Mouse (Mus musculus) mature B cell (primary cell): ENCODE data around the gene Dot1l.

Source experiments
- in situ Hi-C: fragments of 300-500 bp; cut with MboI; formaldehyde crosslinking; loops from 2 replicates; pipeline ENCODE4 v1.14.3; 2019

The Dot1l gene

DNA sequence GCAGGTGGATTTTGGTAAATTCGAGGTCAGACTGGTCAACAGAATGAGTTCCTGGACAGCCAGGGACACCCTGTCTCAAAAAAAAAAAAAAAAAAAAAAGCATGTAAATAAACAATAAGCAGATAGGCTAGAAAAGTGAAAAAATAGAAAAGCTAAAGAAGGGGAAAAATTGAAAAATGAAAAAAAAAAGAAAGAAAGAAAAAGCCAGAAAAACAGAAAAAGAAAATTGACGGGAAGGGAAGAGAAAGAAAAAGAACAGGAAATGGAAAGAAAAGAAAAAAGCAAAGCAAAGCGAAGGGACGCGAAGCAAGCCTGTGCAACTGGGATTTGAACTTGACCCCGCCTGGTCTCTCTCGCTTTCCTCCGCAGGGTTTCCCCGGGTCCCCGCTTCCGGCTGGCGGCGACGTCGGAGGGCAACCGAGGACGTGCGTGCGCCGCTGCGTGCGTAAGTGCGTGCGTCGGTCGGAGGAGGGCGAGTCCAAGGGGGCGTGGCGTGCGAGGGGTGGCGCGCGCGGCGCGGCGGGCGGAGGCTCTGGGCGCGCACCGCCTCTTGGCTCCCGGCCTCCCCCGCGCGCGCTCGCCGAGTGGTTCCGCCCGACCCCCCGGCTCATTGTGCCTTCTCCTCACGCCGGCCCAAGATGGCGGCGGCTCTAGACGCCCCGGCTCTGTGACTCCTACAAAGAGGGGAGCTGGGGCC, at the start of gene Dot1l:
Dot1l (plus strand) TSS at position 613 of the 697 bp plus-strand sequence.
- in situ Hi-C loops = no loop called here

DNA sequence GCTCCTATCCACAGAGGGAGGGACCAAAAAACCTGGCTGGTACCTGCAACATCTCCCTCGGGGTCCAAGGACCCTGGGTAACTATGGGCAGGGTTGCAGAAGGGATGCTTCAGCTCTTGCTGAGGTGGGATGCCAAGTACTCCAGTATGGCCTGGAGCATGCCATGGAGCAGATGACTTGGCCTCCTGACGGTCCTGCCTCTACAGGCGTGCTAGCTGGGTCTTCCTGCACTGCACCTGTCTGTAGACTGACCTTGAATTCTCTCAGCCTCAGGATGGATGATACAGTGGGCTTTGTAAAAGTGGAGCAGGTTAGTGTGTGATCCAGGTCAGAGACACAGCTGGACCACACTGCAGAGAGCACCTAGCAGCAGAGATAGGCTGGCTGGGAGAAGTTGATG, 49.5 kb upstream of the Dot1l start:
- in situ Hi-C loops = no loop called here

- in situ Hi-C loops = no loop called here
Measured at GRCm38 (mm10) chr10:80710834-80711233, 44.2 kb upstream of the Dot1l start.

- in situ Hi-C loops = no loop called here
Measured at GRCm38 (mm10) chr10:80717281-80717680, 37.7 kb upstream of the Dot1l start.

- in situ Hi-C loops = no loop called here
Measured at GRCm38 (mm10) chr10:80727369-80728127, 27.5 kb upstream of the Dot1l start.

DNA sequence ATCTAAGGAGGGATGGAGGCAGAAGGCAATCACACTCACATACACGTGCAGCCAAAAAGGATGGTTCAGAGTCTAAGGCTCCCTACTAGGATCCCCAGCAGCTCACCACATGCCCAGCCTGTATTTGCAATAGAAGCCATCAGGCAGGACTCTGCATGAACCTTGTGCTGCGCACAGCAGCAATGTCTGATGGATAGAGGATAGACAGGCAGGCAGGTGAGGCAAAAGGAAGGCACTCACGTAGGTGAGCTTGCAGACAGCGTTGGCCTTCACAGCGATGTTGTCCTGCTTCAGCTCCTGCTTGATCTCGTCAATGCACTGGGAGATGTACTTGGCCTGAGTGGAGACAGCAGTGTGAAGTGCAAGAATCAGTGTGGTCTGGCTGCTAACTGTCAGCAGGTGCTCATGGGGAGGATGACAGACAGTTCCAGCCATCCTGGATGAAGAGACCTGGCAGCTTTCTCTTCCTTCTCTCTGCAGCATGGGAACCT, 22.4 kb upstream of the Dot1l start:
- in situ Hi-C loops = no loop called here

DNA sequence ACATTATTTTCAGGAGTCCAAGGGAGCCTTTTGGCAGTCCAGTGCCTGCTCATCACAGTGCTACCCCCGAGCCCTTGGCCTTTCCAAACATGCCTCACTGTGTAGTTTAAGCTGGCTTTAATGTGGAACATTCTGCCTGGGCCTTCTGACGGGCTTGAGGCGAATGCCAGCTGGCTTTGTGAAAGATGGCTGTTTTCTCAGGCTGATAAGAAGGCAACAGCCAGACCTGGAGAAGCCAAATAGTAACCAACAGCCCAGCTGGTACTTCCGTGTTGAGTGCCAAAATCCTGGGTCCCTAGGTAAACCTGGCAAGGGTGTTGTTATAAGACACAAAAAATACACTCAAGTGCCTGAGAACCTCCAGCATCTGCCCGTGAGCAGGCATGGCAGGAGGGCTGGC, 18.3 kb upstream of the Dot1l start:
- in situ Hi-C loops = no loop called here

GRCm38 (mm10) chr10:80738657-80739056, 16.3 kb upstream of the Dot1l start:
- in situ Hi-C loops = no loop called here

GRCm38 (mm10) chr10:80741146-80741545, 13.9 kb upstream of the Dot1l start:
- in situ Hi-C loops = loop anchor here (10.0 kb wide), 1 partner anchor 254 kb away; no protein-coding TSS in a partner anchor

DNA sequence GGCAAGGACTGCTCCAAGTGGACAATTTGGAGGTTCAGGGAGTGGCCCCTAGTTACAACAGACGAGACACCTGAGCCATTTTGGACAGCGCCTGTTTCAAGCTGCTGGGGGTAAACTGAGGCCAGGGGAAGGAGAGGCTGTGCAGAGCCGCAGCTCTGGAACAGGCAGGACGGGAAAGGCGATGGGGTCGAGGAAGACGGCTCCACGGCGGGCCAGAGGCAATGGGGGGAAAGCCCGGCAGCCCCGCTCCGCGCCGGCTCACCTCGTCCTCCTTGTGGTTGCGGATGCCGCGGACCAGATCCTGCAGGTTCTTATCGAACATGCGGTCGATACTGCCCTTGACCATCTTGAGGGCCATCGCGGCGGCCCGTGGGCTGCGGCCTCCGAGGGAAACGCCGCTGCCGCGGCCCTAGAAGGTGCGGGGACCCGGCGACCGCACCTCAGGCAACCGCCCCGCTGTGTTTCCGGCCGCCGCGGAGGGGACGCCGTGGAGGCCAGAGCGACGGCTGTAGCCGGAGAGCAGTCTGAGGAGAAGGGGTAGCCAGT, 13.3 kb upstream of the Dot1l start:
- in situ Hi-C loops = loop anchor here (10.0 kb wide), 1 partner anchor 253 kb away; no protein-coding TSS in a partner anchor

GRCm38 (mm10) chr10:80742180-80742978, 12.6 kb upstream of the Dot1l start, which contains the start of gene Ap3d1:
TSS of gene Ap3d1 (minus strand) at chr10:80742264.
- in situ Hi-C loops = loop anchor here (10.0 kb wide), 1 partner anchor 252 kb away; no protein-coding TSS in a partner anchor

DNA sequence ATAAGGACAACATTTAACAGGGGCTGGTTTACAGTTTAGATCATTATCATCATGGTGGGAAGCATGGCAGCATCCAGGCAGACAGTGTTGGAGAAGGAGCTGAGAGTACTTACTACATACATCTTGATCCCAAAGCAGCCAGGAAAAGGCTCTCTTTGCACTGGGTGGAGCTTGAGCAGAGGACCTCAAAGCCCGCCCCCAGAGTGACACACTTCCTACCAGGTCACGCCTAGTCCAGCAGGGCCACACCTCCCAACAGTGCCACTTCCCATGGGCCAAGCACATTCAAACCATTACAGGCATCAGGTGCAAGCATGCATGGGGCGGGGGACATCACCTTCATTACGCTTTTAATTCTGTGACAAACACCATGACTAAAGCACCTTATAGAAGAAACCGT, 10.7 kb upstream of the Dot1l start:
- in situ Hi-C loops = loop anchor here (10.0 kb wide), 1 partner anchor 251 kb away; no protein-coding TSS in a partner anchor

GRCm38 (mm10) chr10:80747410-80747809, 7.6 kb upstream of the Dot1l start:
- in situ Hi-C loops = loop anchor here (10.0 kb wide), 1 partner anchor 247 kb away; no protein-coding TSS in a partner anchor

DNA sequence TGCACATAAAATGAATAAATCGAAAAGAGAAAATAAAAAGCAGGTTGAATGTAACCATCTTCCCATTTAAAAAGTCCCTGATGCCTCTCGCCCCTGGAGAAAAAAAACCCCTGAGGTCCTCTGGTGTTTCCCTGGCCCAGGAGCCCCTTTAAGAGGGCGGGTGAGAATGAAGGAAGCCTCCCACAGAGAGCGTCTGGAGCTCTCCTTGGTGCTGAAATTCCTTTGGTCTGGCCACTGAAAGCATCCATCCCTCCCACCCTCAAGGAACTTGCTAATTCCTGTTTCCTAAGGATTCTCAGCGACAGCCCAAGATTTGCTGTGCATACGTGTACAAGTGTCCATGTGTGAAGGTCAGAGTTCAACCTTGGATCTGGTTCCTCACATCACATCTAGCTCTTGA, 6.4 kb upstream of the Dot1l start:
- in situ Hi-C loops = loop anchor here (10.0 kb wide), 1 partner anchor 246 kb away; no protein-coding TSS in a partner anchor

DNA sequence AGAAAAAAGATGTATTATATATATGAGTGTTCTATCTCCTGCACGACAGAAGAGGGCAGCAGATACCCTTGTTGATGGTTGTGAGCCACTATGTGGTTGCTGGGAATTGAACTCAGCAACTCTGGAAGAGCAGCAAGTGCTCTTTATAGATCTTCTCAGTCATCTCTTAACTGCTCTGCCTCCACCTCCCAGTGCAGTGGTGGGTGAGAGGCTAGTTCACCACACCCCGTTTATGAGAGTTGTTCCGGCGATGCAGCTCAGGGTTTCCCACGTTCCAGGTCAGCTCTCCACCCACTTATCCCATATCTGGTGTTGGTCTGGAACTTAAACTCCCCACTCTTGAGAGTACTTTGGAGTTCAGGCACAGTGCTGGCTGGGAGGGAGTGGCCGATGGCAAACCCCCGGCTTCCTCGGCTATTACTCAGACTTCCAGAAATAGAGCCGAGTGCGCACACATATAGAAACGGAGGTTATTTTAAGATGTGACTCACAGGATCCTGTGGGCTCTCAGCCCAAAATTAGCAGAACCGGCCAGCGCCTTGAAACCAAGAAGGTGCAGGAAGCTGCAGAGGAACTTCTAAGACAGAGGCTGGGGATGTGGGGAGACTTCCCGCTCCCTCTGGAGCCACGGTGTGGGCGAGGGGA, 3.7 kb upstream of the Dot1l start:
- in situ Hi-C loops = no loop called here

GRCm38 (mm10) chr10:80752079-80752625, 2.9 kb upstream of the Dot1l start:
- in situ Hi-C loops = no loop called here

- in situ Hi-C loops = no loop called here
Measured at GRCm38 (mm10) chr10:80755291-80756015, 447 bp downstream of the Dot1l start.

GRCm38 (mm10) chr10:80756099-80756498, 1.1 kb downstream of the Dot1l start:
- in situ Hi-C loops = no loop called here

- in situ Hi-C loops = no loop called here
Measured at GRCm38 (mm10) chr10:80756509-80756908, 1.5 kb downstream of the Dot1l start.

DNA sequence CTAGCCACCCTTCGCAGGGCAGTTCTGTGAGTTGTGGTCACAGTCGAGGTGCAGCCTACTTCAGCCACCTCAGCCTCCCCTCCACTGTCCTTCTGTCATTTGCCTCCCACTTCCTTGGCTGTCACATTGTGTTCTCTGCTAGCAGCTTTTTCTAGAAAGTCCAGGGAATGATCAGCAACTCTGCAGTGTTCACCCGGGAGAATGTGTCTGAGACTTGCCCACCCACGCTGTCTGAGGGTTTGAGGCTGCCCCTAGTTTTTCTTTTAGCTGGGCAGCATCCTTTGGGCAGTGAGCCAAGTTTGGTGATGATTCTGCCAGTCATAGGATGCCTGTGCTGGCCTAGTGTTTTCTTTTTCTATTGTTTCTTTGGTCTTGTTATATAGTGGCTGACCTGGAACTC, 2.0 kb downstream of the Dot1l start:
- in situ Hi-C loops = no loop called here
